Mouse (Mus musculus) thymus, adult 2 months (tissue): ENCODE results near the gene Arpp21.

ENCODE experiments used
- CTCF ChIP-seq: fragments of 200-500 bp; IDR thresholded peaks from 2 replicates; pipeline ENCODE4 v1.5.1; 2012; ENCODE audit warnings: mild to moderate bottlenecking, control low read depth, low read length, moderate library complexity, borderline replicate concordance; ENCODE audit not compliant: control insufficient read depth, poor library complexity, insufficient read depth; ENCODE audit errors: extremely low read depth
- POLR2A ChIP-seq: fragments of 200-500 bp; IDR thresholded peaks from 2 replicates; pipeline ENCODE4 v1.6.1; 2012; ENCODE audit warnings: mild to moderate bottlenecking, low read length, control low read depth, moderate library complexity; ENCODE audit not compliant: control insufficient read depth, poor library complexity, insufficient read depth; ENCODE audit errors: extremely low read depth

- TF ChIP-seq POLR2A (no peak), CTCF (no peak)
Measured at GRCm38 (mm10) chr9:112124667-112125066, 111.1 kb downstream of the Arpp21 start.
